Mouse (Mus musculus): Measurements from ENCODE around the gene Ippk. TPM values are rescaled to one million over a fixed set of nuclear protein-coding genes. Genes with fewer than 3 reads are reported as not detected.

Gene Ippk
- polyA plus RNA-seq, 1 experiment from 2014 or later, result 5.9 TPM

GRCm38 (mm10) chr13:49470319-49470718, 49.3 kb downstream of the Ippk start:
- Histone ChIP-seq H3K27me3 (ENCODE audit: insufficient read depth, low read length) (no peaks in the 10 kb centered on the region), H3K36me3 (replicated peaks; ENCODE audit: insufficient read depth, low read length) (peaks cover 2% of the 10 kb centered on the region; the same call in 1 of the 2 replicates), H3K9me3 (ENCODE audit: low read length) (no peaks in the 10 kb centered on the region), H3K4me3 (ENCODE audit: low read depth, low read length) (no peak overlapping the region), H3K4me2 (ENCODE audit: low read depth, low read length) (no peak overlapping the region), H3K27ac (ENCODE audit: low read depth) (no peak overlapping the region), H3K9ac (replicated peaks) (no peak overlapping the region), H3K4me1 (ENCODE audit: insufficient read depth) (no peaks in the 10 kb centered on the region)
- TF ChIP-seq CTCF (IDR thresholded peaks at IDR 0.05; ENCODE audit: low read depth) (no peak), EP300 (IDR thresholded peaks at IDR 0.05; ENCODE audit: low read depth) (no peak)
- DNase-seq (no peak), ATAC-seq (no peak)
- WGBS (ENCODE audit: insufficient replicate concordance), result 66% methylated on average over 4 of the region's 4 CpGs

GRCm38 (mm10) chr13:49470806-49471205, 49.8 kb downstream of the Ippk start:
- Histone ChIP-seq H3K36me3 (replicated peaks; ENCODE audit: insufficient read depth, low read length) (no peaks in the 10 kb centered on the region), H3K4me2 (ENCODE audit: low read depth, low read length) (no peak overlapping the region), H3K9ac (replicated peaks) (no peak overlapping the region), H3K27me3 (ENCODE audit: insufficient read depth, low read length) (no peaks in the 10 kb centered on the region), H3K4me1 (ENCODE audit: insufficient read depth) (no peaks in the 10 kb centered on the region), H3K9me3 (ENCODE audit: low read length) (no peaks in the 10 kb centered on the region), H3K4me3 (ENCODE audit: low read depth, low read length) (no peak overlapping the region), H3K27ac (ENCODE audit: low read depth) (no peak overlapping the region)
- TF ChIP-seq EP300 (IDR thresholded peaks at IDR 0.05; ENCODE audit: low read depth), result no peak
- no peak for TF ChIP-seq CTCF (IDR thresholded peaks at IDR 0.05; ENCODE audit: low read depth)
- DNase-seq (no peak), ATAC-seq (no peak)
- WGBS (ENCODE audit: insufficient replicate concordance), result 46% methylated on average over 4 of the region's 4 CpGs

- no peak overlapping the region for H3K4me2 ChIP-seq (ENCODE audit: low read depth, low read length)
- no peaks in the 10 kb centered on the region for H3K4me1 ChIP-seq (ENCODE audit: insufficient read depth)
- no peak overlapping the region for H3K4me3 ChIP-seq (ENCODE audit: low read depth, low read length)
- no peak overlapping the region for H3K27ac ChIP-seq (ENCODE audit: low read depth)
- TF ChIP-seq CTCF (IDR thresholded peaks at IDR 0.05; ENCODE audit: low read depth) (no peak), EP300 (IDR thresholded peaks at IDR 0.05; ENCODE audit: low read depth) (no peak)
- DNase-seq (no peak), ATAC-seq (peak; percentile 63)
- H3K27me3 ChIP-seq (ENCODE audit: insufficient read depth, low read length), result no peaks in the 10 kb centered on the region
- H3K36me3 ChIP-seq (replicated peaks; ENCODE audit: insufficient read depth, low read length), result no peaks in the 10 kb centered on the region
- 50% methylated on average over 4 of the region's 4 CpGs for WGBS (ENCODE audit: insufficient replicate concordance)
- no peak overlapping the region for H3K9ac ChIP-seq (replicated peaks)
- H3K9me3 ChIP-seq (ENCODE audit: low read length), result no peaks in the 10 kb centered on the region
Measured at GRCm38 (mm10) chr13:49471981-49472675, 51.1 kb downstream of the Ippk start.

- H3K4me2 ChIP-seq (ENCODE audit: low read depth, low read length), result no peak overlapping the region
- no peak for ATAC-seq
Measured at GRCm38 (mm10) chr13:49472676-49473005, 51.6 kb downstream of the Ippk start.

DNA sequence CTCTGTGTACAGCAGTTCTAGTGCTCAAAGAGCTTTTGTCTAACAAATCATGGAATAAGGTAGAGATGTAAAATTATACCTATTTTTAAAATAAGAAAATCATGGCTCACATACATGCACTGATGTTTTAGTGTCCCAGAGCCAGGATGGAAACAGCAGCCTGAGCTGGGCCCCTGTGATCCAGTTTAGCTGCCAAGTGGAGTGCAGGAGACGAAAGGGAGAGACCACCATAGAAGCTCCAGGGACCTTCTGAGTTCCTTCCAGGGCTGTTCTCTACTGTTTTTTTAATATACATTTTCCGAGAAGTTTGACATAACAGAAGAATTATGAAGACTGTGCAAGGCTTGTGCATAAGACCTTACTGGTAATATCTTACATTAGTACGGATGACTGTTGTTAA, 56.8 kb downstream of the Ippk start:
- no peaks in the 10 kb centered on the region for H3K9me3 ChIP-seq (ENCODE audit: low read length)
- no peaks in the 10 kb centered on the region for H3K27me3 ChIP-seq (ENCODE audit: insufficient read depth, low read length)
- peaks cover 2% of the 10 kb centered on the region; the same call in 1 of the 2 replicates for H3K4me1 ChIP-seq (ENCODE audit: insufficient read depth)
- no peak for ATAC-seq
- H3K27ac ChIP-seq (ENCODE audit: low read depth), result no peak overlapping the region
- no peak for DNase-seq
- TF ChIP-seq EP300 (IDR thresholded peaks at IDR 0.05; ENCODE audit: low read depth) (no peak), CTCF (IDR thresholded peaks at IDR 0.05; ENCODE audit: low read depth) (no peak)
- no peaks in the 10 kb centered on the region for H3K36me3 ChIP-seq (replicated peaks; ENCODE audit: insufficient read depth, low read length)
- H3K4me2 ChIP-seq (ENCODE audit: low read depth, low read length), result no peak overlapping the region
- H3K9ac ChIP-seq (replicated peaks), result no peak overlapping the region
- H3K4me3 ChIP-seq (ENCODE audit: low read depth, low read length), result no peak overlapping the region
- 79% methylated on average over 3 of the region's 3 CpGs for WGBS (ENCODE audit: insufficient replicate concordance)

More at GRCm38 (mm10) chr13:49472676-49473005, 51.6 kb downstream of the Ippk start:
- no peak overlapping the region for H3K9ac ChIP-seq (replicated peaks)
- H3K4me3 ChIP-seq (ENCODE audit: low read depth, low read length), result no peak overlapping the region
- no peak overlapping the region for H3K27ac ChIP-seq (ENCODE audit: low read depth)
- WGBS (ENCODE audit: insufficient replicate concordance), result 88% methylated on average over 6 of the region's 6 CpGs
- no peak for TF ChIP-seq CTCF (IDR thresholded peaks at IDR 0.05; ENCODE audit: low read depth)
- TF ChIP-seq EP300 (IDR thresholded peaks at IDR 0.05; ENCODE audit: low read depth), result no peak
- no peaks in the 10 kb centered on the region for H3K4me1 ChIP-seq (ENCODE audit: insufficient read depth)
- no peaks in the 10 kb centered on the region for H3K9me3 ChIP-seq (ENCODE audit: low read length)
- H3K27me3 ChIP-seq (ENCODE audit: insufficient read depth, low read length), result no peaks in the 10 kb centered on the region
- DNase-seq, result no peak
- H3K36me3 ChIP-seq (replicated peaks; ENCODE audit: insufficient read depth, low read length), result no peaks in the 10 kb centered on the region

DNA sequence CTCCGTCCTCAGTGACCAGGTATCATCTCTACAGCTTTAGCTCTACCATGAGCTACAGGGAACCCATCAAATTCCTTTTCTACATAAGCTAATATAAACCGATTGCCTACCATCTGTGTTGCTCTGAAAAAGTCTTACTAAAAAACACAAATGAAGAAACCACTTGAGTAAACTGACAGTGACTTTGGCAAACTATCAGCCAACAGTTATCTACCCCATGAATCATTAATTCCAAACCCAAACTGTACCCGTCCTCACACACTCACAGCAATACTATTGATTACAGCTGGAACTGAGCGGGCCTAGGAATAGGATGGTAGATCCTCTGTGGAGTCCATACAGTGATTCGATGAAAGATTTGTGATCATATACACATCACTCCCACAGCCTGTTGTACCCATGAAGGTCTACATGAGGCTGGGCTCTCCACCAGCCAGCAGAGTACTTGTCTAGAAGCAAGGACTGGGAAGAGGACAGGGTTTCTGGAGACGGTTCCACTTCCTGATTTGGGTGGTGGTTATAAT, 57.9 kb downstream of the Ippk start:
- no peak overlapping the region for H3K4me2 ChIP-seq (ENCODE audit: low read depth, low read length)
- no peaks in the 10 kb centered on the region for H3K27me3 ChIP-seq (ENCODE audit: insufficient read depth, low read length)
- no peaks in the 10 kb centered on the region for H3K9me3 ChIP-seq (ENCODE audit: low read length)
- no peak for ATAC-seq
- no peak overlapping the region for H3K9ac ChIP-seq (replicated peaks)
- 75% methylated on average over 6 of the region's 6 CpGs for WGBS (ENCODE audit: insufficient replicate concordance)
- no peaks in the 10 kb centered on the region for H3K36me3 ChIP-seq (replicated peaks; ENCODE audit: insufficient read depth, low read length)
- no peak overlapping the region for H3K4me3 ChIP-seq (ENCODE audit: low read depth, low read length)
- peaks cover 2% of the 10 kb centered on the region; the same call in 1 of the 2 replicates for H3K4me1 ChIP-seq (ENCODE audit: insufficient read depth)
- H3K27ac ChIP-seq (ENCODE audit: low read depth), result no peak overlapping the region
- no peak for DNase-seq
- no peak for TF ChIP-seq EP300 (IDR thresholded peaks at IDR 0.05; ENCODE audit: low read depth)
- TF ChIP-seq CTCF (IDR thresholded peaks at IDR 0.05; ENCODE audit: low read depth), result no peak
